Mouse (Mus musculus): ENCODE measurements around the gene Fut1. TPM values are rescaled to one million over a fixed set of nuclear protein-coding genes. Genes with fewer than 3 reads are reported as not detected.
A peak's percentile ranks its signal among the peaks of the same experiment; 100 is the strongest.

Gene Fut1
- polyA plus RNA-seq, 1 experiment, result 3.9 TPM

DNA sequence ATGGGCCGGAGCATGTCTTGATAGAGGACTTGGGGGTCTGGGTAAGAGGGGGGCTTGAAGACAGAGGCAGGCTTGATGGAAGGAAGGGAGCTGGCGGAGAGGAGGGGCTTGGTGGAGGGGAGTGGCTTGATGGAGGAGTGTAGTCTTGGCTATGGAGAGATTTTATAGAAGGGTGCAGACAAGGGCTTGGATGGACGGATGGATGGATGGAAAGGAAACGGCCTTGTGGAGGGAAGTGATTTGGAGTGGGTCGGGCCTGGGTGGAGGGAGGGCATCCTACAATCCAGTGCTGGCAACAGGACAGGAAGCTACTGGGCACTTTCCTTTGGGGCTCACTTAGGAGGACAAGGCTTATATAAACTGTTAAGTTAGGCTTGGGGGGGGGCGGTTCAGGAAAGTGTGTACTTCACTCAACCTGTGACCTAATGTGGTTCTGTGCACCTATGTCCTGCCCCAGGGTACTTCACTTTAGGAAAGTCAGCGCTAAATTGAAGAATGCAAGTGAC, 9.5 kb downstream of the Fut1 start:
- Histone ChIP-seq H3K27ac (ENCODE audit: insufficient read depth, low read length) (no peak overlapping the region), H3K9me3 (replicated peaks; ENCODE audit: control insufficient read depth, insufficient read depth, low read length, poor library complexity, severe bottlenecking) (no peaks in the 10 kb centered on the region), H3K4me1 (ENCODE audit: control insufficient read depth, insufficient read depth, low read length) (no peaks in the 10 kb centered on the region), H3K27me3 (ENCODE audit: control insufficient read depth, insufficient read depth, low read length, poor library complexity, severe bottlenecking) (no peaks in the 10 kb centered on the region), H3K9ac (ENCODE audit: low read depth, poor library complexity, severe bottlenecking) (peak overlapping the region; percentile 78; the same call in 1 of the 2 replicates), H3K36me3 (ENCODE audit: control insufficient read depth, insufficient read depth, low read length, poor library complexity, severe bottlenecking) (no peaks in the 10 kb centered on the region), H3K4me3 (ENCODE audit: low read depth, low read length) (no peak overlapping the region)
- no peak for TF ChIP-seq EP300 (IDR thresholded peaks at IDR 0.05; ENCODE audit: insufficient read depth, low read depth, low read length)
- no peak for TF ChIP-seq POLR2A (IDR thresholded peaks at IDR 0.05; ENCODE audit: insufficient read depth, low read length)
- TF ChIP-seq CTCF (IDR thresholded peaks at IDR 0.05; ENCODE audit: low read depth, low read length), result no peak

DNA sequence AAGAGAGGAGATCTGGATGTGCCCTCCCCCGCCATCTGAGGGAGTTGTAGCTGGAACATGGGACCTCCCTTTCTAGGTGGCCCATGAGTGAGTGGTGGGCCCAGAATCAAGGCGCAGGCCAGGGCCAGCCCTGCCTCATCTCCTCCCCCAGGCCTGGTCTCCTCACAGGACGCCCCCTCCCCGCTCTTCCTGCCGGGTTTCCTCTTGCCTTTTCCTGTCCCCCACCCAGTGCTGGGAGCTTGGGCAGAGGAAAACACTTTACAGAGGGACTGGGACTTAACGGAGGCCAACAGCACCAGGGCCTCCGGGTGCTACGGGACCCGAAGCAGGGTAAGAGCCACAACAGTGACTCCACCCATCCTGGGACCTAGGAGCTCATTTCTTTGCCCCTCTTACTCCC, 10.2 kb downstream of the Fut1 start, which contains the start of gene Rasip1:
Gene Rasip1 (plus strand): TSS at position 228 of the 400 bp plus-strand sequence.
- H3K9me3 ChIP-seq (replicated peaks; ENCODE audit: control insufficient read depth, insufficient read depth, low read length, poor library complexity, severe bottlenecking), result no peaks in the 10 kb centered on the region
- no peaks in the 10 kb centered on the region for H3K27me3 ChIP-seq (ENCODE audit: control insufficient read depth, insufficient read depth, low read length, poor library complexity, severe bottlenecking)
- H3K4me3 ChIP-seq (ENCODE audit: low read depth, low read length), result peak within 1 kb of the TSS; percentile 29
- TF ChIP-seq POLR2A (IDR thresholded peaks at IDR 0.05; ENCODE audit: insufficient read depth, low read length), result no peak
- TF ChIP-seq CTCF (IDR thresholded peaks at IDR 0.05; ENCODE audit: low read depth, low read length), result no peak
- TF ChIP-seq EP300 (IDR thresholded peaks at IDR 0.05; ENCODE audit: insufficient read depth, low read depth, low read length), result no peak
- H3K36me3 ChIP-seq (ENCODE audit: control insufficient read depth, insufficient read depth, low read length, poor library complexity, severe bottlenecking), result no peaks in the 10 kb centered on the region
- H3K9ac ChIP-seq (ENCODE audit: low read depth, poor library complexity, severe bottlenecking), result peak within 1 kb of the TSS; percentile 78
- no peak within 1 kb of the TSS for H3K27ac ChIP-seq (ENCODE audit: insufficient read depth, low read length)
- peaks cover 5% of the 10 kb centered on the region for H3K4me1 ChIP-seq (ENCODE audit: control insufficient read depth, insufficient read depth, low read length)

- TF ChIP-seq CTCF (IDR thresholded peaks at IDR 0.05; ENCODE audit: low read depth, low read length) (peak; percentile 71), POLR2A (IDR thresholded peaks at IDR 0.05; ENCODE audit: insufficient read depth, low read length) (no peak)
- Histone ChIP-seq H3K9ac (ENCODE audit: low read depth, poor library complexity, severe bottlenecking) (peak overlapping the region; percentile 78), H3K4me3 (ENCODE audit: low read depth, low read length) (peak overlapping the region; percentile 57), H3K9me3 (replicated peaks; ENCODE audit: control insufficient read depth, insufficient read depth, low read length, poor library complexity, severe bottlenecking) (no peaks in the 10 kb centered on the region), H3K36me3 (ENCODE audit: control insufficient read depth, insufficient read depth, low read length, poor library complexity, severe bottlenecking) (no peaks in the 10 kb centered on the region), H3K27me3 (ENCODE audit: control insufficient read depth, insufficient read depth, low read length, poor library complexity, severe bottlenecking) (no peaks in the 10 kb centered on the region), H3K27ac (ENCODE audit: insufficient read depth, low read length) (no peak overlapping the region), H3K4me1 (ENCODE audit: control insufficient read depth, insufficient read depth, low read length) (peaks cover 5% of the 10 kb centered on the region)
Measured at GRCm38 (mm10) chr7:45628364-45629294, 11.5 kb downstream of the Fut1 start.

DNA sequence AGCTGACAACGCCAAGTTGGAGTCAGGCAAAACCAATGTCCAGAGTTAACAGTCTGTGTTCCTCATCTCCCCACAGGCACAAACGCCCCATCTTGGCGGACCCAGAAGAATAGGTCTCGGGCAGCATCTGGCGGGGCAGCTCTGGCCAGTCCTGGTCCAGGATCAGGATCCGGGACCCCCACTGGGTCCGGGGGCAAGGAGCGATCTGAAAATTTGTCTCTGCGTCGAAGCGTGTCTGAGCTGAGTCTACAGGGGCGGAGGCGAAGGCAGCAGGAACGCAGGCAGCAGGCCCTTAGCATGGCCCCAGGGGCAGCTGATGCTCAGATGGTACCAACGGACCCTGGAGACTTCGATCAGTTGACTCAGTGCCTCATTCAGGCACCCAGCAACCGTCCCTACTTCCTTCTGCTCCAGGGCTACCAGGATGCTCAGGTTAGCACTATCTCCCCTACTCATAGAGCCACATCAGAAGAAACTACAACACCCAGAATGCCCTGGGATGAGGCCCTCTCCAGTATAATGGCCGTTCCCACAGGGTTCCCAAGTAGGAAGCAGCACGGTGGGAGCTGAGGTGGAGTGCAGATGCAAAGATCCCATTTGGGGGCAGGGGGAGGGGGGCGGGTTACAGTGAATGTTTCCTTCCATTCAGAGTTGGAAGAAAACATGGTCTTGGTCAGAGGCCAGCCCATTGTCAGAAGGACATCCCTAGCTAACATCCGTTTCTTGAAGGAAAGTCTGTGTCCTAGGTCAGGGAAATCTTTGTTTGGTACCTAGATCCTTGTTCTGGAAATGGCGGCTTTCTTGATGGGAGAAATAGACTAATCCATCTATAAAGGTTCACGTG, 13.2 kb downstream of the Fut1 start:
- Histone ChIP-seq H3K9ac (ENCODE audit: low read depth, poor library complexity, severe bottlenecking) (peak overlapping the region; percentile 35), H3K4me3 (ENCODE audit: low read depth, low read length) (peak overlapping the region; percentile 15), H3K27me3 (ENCODE audit: control insufficient read depth, insufficient read depth, low read length, poor library complexity, severe bottlenecking) (no peaks in the 10 kb centered on the region), H3K4me1 (ENCODE audit: control insufficient read depth, insufficient read depth, low read length) (peaks cover 5% of the 10 kb centered on the region), H3K9me3 (replicated peaks; ENCODE audit: control insufficient read depth, insufficient read depth, low read length, poor library complexity, severe bottlenecking) (no peaks in the 10 kb centered on the region), H3K36me3 (ENCODE audit: control insufficient read depth, insufficient read depth, low read length, poor library complexity, severe bottlenecking) (no peaks in the 10 kb centered on the region), H3K27ac (ENCODE audit: insufficient read depth, low read length) (no peak overlapping the region)
- TF ChIP-seq EP300 (IDR thresholded peaks at IDR 0.05; ENCODE audit: insufficient read depth, low read depth, low read length) (no peak), CTCF (IDR thresholded peaks at IDR 0.05; ENCODE audit: low read depth, low read length) (no peak), POLR2A (IDR thresholded peaks at IDR 0.05; ENCODE audit: insufficient read depth, low read length) (no peak)

DNA sequence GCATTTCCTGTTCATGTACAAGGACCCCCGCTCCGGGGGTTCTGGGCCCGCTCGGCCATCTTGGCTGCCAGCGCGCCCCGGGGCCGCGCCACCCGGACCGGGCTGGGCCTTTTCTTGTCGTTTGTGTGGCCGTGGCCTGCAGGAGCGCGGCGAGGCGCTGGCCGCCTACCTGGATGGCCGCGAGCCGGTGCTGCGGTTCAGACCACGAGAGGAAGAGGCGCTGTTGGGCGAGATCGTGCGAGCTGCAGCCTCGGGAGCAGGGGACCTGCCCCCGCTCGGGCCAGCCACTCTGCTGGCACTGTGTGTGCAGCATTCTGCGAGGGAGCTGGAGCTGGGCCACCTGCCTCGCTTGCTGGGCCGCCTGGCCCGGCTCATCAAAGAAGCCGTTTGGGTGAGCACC, 15.4 kb downstream of the Fut1 start:
- peak overlapping the region; percentile 48 for H3K4me3 ChIP-seq (ENCODE audit: low read depth, low read length)
- no peaks in the 10 kb centered on the region for H3K36me3 ChIP-seq (ENCODE audit: control insufficient read depth, insufficient read depth, low read length, poor library complexity, severe bottlenecking)
- no peak overlapping the region for H3K27ac ChIP-seq (ENCODE audit: insufficient read depth, low read length)
- no peak for TF ChIP-seq EP300 (IDR thresholded peaks at IDR 0.05; ENCODE audit: insufficient read depth, low read depth, low read length)
- peak; percentile 21 for TF ChIP-seq CTCF (IDR thresholded peaks at IDR 0.05; ENCODE audit: low read depth, low read length)
- peak overlapping the region; percentile 86 for H3K9ac ChIP-seq (ENCODE audit: low read depth, poor library complexity, severe bottlenecking)
- H3K4me1 ChIP-seq (ENCODE audit: control insufficient read depth, insufficient read depth, low read length), result peaks cover 5% of the 10 kb centered on the region
- H3K27me3 ChIP-seq (ENCODE audit: control insufficient read depth, insufficient read depth, low read length, poor library complexity, severe bottlenecking), result no peaks in the 10 kb centered on the region
- H3K9me3 ChIP-seq (replicated peaks; ENCODE audit: control insufficient read depth, insufficient read depth, low read length, poor library complexity, severe bottlenecking), result no peaks in the 10 kb centered on the region

Measured in ES-Bruce4 (cell line).